Mouse (Mus musculus) C2C12 (cell line): ENCODE results near the gene Mgst3. TPM values are rescaled to one million over a fixed set of nuclear protein-coding genes. Genes with fewer than 3 reads are reported as not detected.

ENCODE experiments used
- H3K27me3 ChIP-seq: one replicate; pipeline ENCODE4 v1.6.1; 2011; ENCODE audit not compliant: control insufficient read depth, insufficient read depth, insufficient read length
- H3K36me3 ChIP-seq: one replicate; pipeline ENCODE4 v1.6.1; 2011; ENCODE audit not compliant: control insufficient read depth, insufficient read depth
- H3K4me3 ChIP-seq: one replicate; pipeline ENCODE4 v1.5.1; 2011; ENCODE audit warnings: mild to moderate bottlenecking, control low read depth; ENCODE audit not compliant: poor library complexity, insufficient read depth, severe bottlenecking
- H3K79me2 ChIP-seq: one replicate; pipeline ENCODE4 v1.6.1; 2011; ENCODE audit not compliant: control insufficient read depth, insufficient read depth
- H3K79me3 ChIP-seq: one replicate; pipeline ENCODE4 v1.6.1; 2011; ENCODE audit warnings: low read depth, control low read depth
- H3ac ChIP-seq: one replicate; pipeline ENCODE3; 2011; ENCODE audit warnings: low read depth; ENCODE audit not compliant: control insufficient read depth, insufficient read length
- CEBPB ChIP-seq: IDR thresholded peaks from one replicate; pipeline ENCODE4 v1.6.1; 2011; ENCODE audit warnings: low read depth, mild to moderate bottlenecking, control low read depth, moderate library complexity
- CTCF ChIP-seq: IDR thresholded peaks from one replicate; pipeline ENCODE4 v1.5.1; 2011; ENCODE audit not compliant: control insufficient read depth, insufficient read depth, insufficient read length
- FOSL1 ChIP-seq: IDR thresholded peaks from one replicate; pipeline ENCODE4 v1.8.0; 2011; ENCODE audit warnings: mild to moderate bottlenecking, low read length; ENCODE audit not compliant: poor library complexity, insufficient read depth, severe bottlenecking
- MAX ChIP-seq: IDR thresholded peaks from one replicate; pipeline ENCODE4 v1.6.1; 2011; ENCODE audit warnings: mild to moderate bottlenecking, control low read depth
- MYOD1 ChIP-seq: IDR thresholded peaks from one replicate; pipeline ENCODE4 v1.6.1; 2011; ENCODE audit warnings: low read depth; ENCODE audit not compliant: control insufficient read depth, insufficient read length
- MYOG ChIP-seq: IDR thresholded peaks from one replicate; pipeline ENCODE4 v1.6.1; 2011; ENCODE audit not compliant: control insufficient read depth, insufficient read length; ENCODE audit errors: extremely low read depth
- USF1 ChIP-seq: IDR thresholded peaks from one replicate; pipeline ENCODE4 v1.6.1; 2011; ENCODE audit warnings: low read depth, mild to moderate bottlenecking, control low read depth, moderate library complexity
- polyA plus RNA-seq: library from polyadenylated mRNA; unstranded; fragments of >200 nt; fragmentation: generic; extraction: Trizol; gene quantifications from one replicate; pipeline ENCODE4 v1.2.1, GENCODE M21; 2012; ENCODE audit warnings: missing spikeins

The Mgst3 gene
- polyA plus RNA-seq, 1 experiment, result 108 TPM

DNA sequence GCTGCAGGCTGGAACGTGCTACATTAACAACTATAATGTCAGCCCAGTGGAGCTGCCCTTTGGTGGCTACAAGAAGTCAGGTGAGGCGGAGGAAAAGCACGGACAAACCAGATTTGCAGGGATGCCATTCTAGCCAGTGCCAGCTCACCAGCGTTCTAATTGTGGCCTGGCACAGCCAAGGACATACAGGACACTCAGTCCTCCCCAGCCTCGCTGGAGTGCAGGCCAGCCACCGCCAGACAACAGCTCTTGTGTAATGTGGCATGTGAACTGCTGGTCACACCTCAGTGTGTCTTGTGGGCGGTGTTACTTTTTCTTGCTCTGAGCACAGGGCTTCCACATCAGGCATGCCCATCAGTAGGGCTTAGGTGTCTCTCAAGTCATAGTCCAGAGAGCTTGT lies 27.8 kb downstream of the Mgst3 start:
- TF ChIP-seq FOSL1, result no peak
- no peaks in the 10 kb centered on the region for H3K27me3 ChIP-seq
- no peaks in the 10 kb centered on the region for H3K79me2 ChIP-seq
- H3K4me3 ChIP-seq, result no peak overlapping the region
- peaks cover 48% of the 10 kb centered on the region for H3K36me3 ChIP-seq
- H3K79me3 ChIP-seq, result no peaks in the 10 kb centered on the region
- H3ac ChIP-seq, result no peak overlapping the region

GRCm38 (mm10) chr1:167363322-167363721 lies 30.3 kb downstream of the Mgst3 start:
- Histone ChIP-seq H3K79me2 (no peaks in the 10 kb centered on the region), H3K36me3 (peaks cover 52% of the 10 kb centered on the region), H3ac (no peak overlapping the region), H3K79me3 (no peaks in the 10 kb centered on the region), H3K4me3 (no peak overlapping the region), H3K27me3 (no peaks in the 10 kb centered on the region)
- TF ChIP-seq MAX (no peak), MYOG (no peak), CTCF (no peak), CEBPB (no peak), MYOD1 (no peak), FOSL1 (no peak), USF1 (no peak)

- TF ChIP-seq FOSL1 (no peak), CTCF (no peak), CEBPB (no peak), MYOD1 (no peak)
- Histone ChIP-seq H3K79me2 (no peaks in the 10 kb centered on the region), H3K27me3 (no peaks in the 10 kb centered on the region), H3K4me3 (no peak overlapping the region), H3K36me3 (peaks cover 52% of the 10 kb centered on the region), H3K79me3 (no peaks in the 10 kb centered on the region), H3ac (no peak overlapping the region)
These were observed 30.8 kb downstream of the Mgst3 start for GRCm38 (mm10) chr1:167362819-167363218.

GRCm38 (mm10) chr1:167360268-167360667 lies 33.4 kb downstream of the Mgst3 start:
- Histone ChIP-seq H3K4me3 (no peak overlapping the region), H3K79me3 (no peaks in the 10 kb centered on the region), H3K79me2 (no peaks in the 10 kb centered on the region), H3K27me3 (no peaks in the 10 kb centered on the region), H3ac (no peak overlapping the region), H3K36me3 (peaks cover 52% of the 10 kb centered on the region)
- TF ChIP-seq CTCF, result no peak
- no peak for TF ChIP-seq MYOD1
- TF ChIP-seq FOSL1, result no peak
- TF ChIP-seq CEBPB, result no peak
- TF ChIP-seq USF1, result no peak
- TF ChIP-seq MAX, result no peak
- TF ChIP-seq MYOG, result no peak

DNA sequence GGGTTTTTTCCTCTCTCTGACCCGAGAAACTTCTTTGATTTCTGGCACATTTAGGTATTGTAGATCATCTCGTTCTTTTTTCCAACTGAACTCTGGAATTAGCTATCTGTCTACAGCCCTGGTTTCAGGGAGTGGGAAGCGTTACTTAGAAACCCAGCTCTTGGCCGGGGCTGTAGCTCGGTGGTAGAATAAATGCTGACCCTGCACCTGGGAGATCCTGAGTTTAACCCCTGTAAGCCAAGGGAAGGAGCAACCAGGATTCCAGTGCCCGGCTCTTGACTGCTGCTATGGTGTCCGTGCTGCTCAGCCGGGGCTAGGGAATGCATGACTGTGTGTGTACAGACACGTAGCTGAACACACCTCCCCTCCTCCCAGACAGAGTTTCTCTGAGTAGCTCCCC lies 34.9 kb downstream of the Mgst3 start:
- Histone ChIP-seq H3K36me3 (peaks cover 60% of the 10 kb centered on the region), H3K4me3 (no peak overlapping the region), H3K79me2 (no peaks in the 10 kb centered on the region), H3ac (no peak overlapping the region), H3K27me3 (no peaks in the 10 kb centered on the region), H3K79me3 (no peaks in the 10 kb centered on the region)
- TF ChIP-seq CEBPB, result no peak
- TF ChIP-seq MAX, result no peak
- TF ChIP-seq FOSL1, result no peak
- TF ChIP-seq MYOG, result no peak
- TF ChIP-seq USF1, result no peak
- no peak for TF ChIP-seq MYOD1
- TF ChIP-seq CTCF, result no peak

DNA sequence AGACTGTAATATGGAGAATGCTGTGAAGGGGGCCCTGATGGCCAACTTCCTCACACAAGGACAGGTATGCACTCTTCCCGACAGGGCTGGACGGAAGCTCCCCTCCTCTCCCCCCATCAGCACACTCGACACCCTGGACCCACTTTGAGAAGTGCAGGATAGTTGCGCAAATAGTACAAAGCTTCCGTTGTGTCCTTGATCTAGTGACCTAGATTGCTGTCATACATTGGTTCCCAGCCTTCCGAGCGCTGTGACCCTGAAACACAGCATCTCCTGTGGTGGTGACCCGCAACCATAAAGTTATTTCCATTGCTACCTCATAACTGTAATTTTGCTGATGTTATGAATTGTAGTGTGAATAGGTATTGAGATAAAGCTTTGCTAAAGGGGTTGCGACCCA lies 36.3 kb downstream of the Mgst3 start:
- no peaks in the 10 kb centered on the region for H3K79me3 ChIP-seq
- H3K79me2 ChIP-seq, result no peaks in the 10 kb centered on the region
- peaks cover 59% of the 10 kb centered on the region for H3K36me3 ChIP-seq
- H3K27me3 ChIP-seq, result no peaks in the 10 kb centered on the region
- H3K4me3 ChIP-seq, result no peak overlapping the region
- no peak overlapping the region for H3ac ChIP-seq
- no peak for TF ChIP-seq MAX
- no peak for TF ChIP-seq FOSL1
- TF ChIP-seq CTCF, result no peak
- TF ChIP-seq USF1, result no peak
- TF ChIP-seq MYOG, result no peak
- TF ChIP-seq CEBPB, result no peak
- TF ChIP-seq MYOD1, result no peak
